Mouse (Mus musculus): ENCODE measurements around the gene Gpc6. TPM values are rescaled to one million over a fixed set of nuclear protein-coding genes. Genes with fewer than 3 reads are reported as not detected.

Gpc6 gene
- polyA plus RNA-seq, 1 experiment from 2014 or later = 28.6 TPM

GRCm38 (mm10) chr14:117773373-117773772, 848.3 kb downstream of the Gpc6 start:
- no peaks in the 10 kb centered on the region for H3K9me3 ChIP-seq
- H3K27me3 ChIP-seq = no peaks in the 10 kb centered on the region
- no peak for ATAC-seq (ENCODE audit: borderline replicate concordance, extremely low read depth, low FRiP score, low TSS enrichment)
- no peaks in the 10 kb centered on the region for H3K4me1 ChIP-seq
- no peaks in the 10 kb centered on the region for H3K36me3 ChIP-seq
- no peak overlapping the region for H3K9ac ChIP-seq
- no peak overlapping the region for H3K27ac ChIP-seq
- H3K4me2 ChIP-seq = no peak overlapping the region
- H3K4me3 ChIP-seq = no peak overlapping the region
- 83% methylated on average over 2 of the region's 2 CpGs for WGBS

DNA sequence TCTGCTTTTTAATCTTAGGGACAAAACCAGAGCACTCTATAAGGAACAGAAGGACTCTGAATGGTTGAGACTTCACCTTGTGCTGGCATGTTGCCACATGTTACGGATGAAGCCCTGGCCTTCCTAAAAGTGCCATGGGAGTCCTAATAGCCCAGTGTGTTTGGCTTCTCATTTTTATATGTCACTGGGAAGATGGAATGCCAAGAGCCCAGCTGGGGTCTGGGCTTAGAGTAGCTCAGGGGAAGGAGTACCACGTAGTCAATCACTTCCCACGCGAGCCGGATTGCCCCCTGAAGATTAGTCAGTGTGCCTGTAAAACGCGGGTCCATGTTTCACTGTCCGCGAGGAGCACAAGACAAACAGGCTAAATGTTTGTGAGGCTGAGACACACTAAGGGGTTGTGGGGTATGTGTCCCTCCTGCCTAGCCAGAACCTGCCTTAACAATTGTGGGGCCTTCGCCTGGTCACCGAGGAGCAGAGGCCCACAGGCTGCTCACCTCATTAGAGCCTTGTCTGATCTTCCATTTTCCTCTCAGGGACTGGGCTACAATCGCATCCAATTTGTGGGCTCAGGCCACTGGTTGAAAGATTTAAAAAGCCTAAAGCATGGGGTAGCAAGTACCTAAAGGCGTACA, 852.9 kb downstream of the Gpc6 start:
- no peak overlapping the region for H3K27ac ChIP-seq
- no peaks in the 10 kb centered on the region for H3K36me3 ChIP-seq
- H3K27me3 ChIP-seq = no peaks in the 10 kb centered on the region
- no peak overlapping the region for H3K4me2 ChIP-seq
- no peaks in the 10 kb centered on the region for H3K4me1 ChIP-seq
- 79% methylated on average over 13 of the region's 13 CpGs for whole genome bisulfite sequencing
- H3K9ac ChIP-seq = no peak overlapping the region
- no peak for ATAC-seq (ENCODE audit: borderline replicate concordance, extremely low read depth, low FRiP score, low TSS enrichment)
- H3K9me3 ChIP-seq = no peaks in the 10 kb centered on the region
- H3K4me3 ChIP-seq = no peak overlapping the region

DNA sequence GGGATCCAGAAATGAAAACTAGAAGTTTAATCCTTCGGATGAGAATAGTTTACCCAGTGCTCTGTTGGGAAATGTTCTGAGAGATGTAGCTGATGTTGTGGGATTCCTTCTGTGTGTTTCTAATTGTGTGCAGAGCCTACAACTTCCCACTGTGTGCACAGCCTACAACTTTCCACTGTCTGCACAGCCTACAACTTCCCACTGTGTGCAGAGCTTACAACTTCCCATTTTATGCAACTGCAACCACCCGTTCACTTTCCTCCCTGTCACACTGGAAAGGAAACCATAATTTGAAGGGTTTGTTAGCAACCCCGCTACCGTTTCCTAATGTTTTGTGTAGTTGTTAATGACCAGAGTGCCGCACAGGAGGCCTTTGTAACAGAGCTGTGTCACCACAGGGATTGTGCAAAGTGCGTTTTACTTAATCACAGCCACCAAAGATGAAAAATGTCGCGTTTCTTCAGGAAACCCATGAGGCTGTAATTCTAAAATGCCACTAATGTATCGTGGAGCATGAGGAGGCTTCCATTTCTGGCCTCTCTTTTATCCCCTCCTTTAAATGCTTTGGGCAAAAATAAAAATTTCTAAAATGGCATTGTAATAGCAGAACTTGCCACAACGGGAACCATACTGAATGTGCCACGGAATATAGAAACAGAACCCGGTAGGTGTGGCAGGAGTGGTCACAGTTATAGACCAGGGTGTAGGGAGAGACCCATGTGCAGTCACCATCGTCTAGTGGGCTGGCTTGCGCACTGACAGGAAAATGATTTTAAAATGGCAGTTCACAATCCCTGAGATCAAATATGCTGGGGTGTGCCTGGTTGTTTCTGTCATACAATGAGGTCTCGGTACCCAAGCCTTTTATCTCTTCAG, 853.7 kb downstream of the Gpc6 start:
- H3K4me1 ChIP-seq = no peaks in the 10 kb centered on the region
- no peak overlapping the region for H3K9ac ChIP-seq
- H3K4me2 ChIP-seq = no peak overlapping the region
- ATAC-seq (ENCODE audit: borderline replicate concordance, extremely low read depth, low FRiP score, low TSS enrichment) = no peak
- no peaks in the 10 kb centered on the region for H3K9me3 ChIP-seq
- 82% methylated on average over 15 of the region's 15 CpGs for WGBS
- no peaks in the 10 kb centered on the region for H3K36me3 ChIP-seq
- H3K4me3 ChIP-seq = no peak overlapping the region
- H3K27me3 ChIP-seq = no peaks in the 10 kb centered on the region
- no peak overlapping the region for H3K27ac ChIP-seq

- Histone ChIP-seq H3K4me3 (no peak overlapping the region), H3K9me3 (no peaks in the 10 kb centered on the region), H3K4me1 (no peaks in the 10 kb centered on the region), H3K27ac (no peak overlapping the region), H3K4me2 (no peak overlapping the region), H3K27me3 (no peaks in the 10 kb centered on the region), H3K36me3 (no peaks in the 10 kb centered on the region), H3K9ac (no peak overlapping the region)
- 58% methylated on average over 5 of the region's 5 CpGs for WGBS
- ATAC-seq (ENCODE audit: borderline replicate concordance, extremely low read depth, low FRiP score, low TSS enrichment) = no peak
Observed at GRCm38 (mm10) chr14:117781724-117782123, 856.6 kb downstream of the Gpc6 start.

DNA sequence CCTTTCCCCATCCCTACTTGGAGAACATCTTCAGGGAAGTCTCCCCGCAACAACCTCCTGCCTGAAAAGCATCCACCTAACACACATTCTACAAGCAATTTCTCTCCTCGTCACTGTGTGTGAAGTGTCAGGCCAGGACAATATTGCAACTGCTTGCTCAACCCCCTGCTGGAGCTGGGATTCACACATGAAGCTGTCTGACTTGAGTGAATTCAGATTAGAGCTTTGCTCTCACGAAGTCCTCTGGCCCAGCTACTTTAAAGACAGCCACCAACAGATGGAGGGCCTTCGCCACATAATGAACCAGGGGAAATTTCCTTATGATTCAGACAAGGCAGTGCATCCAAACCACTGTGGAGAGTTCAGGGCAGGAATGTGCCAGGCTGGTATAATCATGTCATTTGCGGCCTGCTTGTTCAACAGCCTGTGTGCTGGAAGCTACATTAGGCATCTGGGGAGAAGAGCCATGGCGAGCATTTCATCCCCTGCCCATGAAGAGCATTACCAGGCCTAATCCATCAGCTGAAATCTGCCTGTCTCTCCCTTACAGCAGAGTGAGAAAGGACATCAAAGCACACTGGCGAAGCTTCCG, 858.7 kb downstream of the Gpc6 start:
- 81% methylated on average over 8 of the region's 8 CpGs for WGBS

DNA sequence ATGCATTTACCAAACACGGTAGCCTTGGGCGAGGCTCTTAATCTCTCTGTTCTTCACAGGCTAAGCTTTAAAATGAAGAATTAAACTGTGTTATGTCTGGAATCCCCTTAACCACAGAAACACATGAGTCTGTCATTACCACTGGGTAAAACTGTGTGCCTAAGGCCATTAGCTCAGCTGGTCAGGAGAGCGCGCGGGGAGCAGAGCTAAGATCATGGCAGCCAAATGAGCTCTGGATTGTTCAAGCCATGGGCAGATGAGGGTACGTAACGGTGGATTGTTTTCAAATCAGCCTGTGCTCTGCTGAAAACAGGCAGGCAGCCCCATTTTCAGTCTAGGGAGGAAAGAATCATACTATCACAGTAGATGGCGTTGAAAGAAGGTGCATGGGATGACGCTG, 859.8 kb downstream of the Gpc6 start:
- no peak overlapping the region for H3K9ac ChIP-seq
- no peaks in the 10 kb centered on the region for H3K9me3 ChIP-seq
- H3K4me3 ChIP-seq = no peak overlapping the region
- no peaks in the 10 kb centered on the region for H3K36me3 ChIP-seq
- WGBS = 88% methylated on average over 9 of the region's 9 CpGs
- no peak overlapping the region for H3K4me2 ChIP-seq
- H3K27me3 ChIP-seq = no peaks in the 10 kb centered on the region
- H3K4me1 ChIP-seq = no peaks in the 10 kb centered on the region
- no peak overlapping the region for H3K27ac ChIP-seq
- ATAC-seq (ENCODE audit: borderline replicate concordance, extremely low read depth, low FRiP score, low TSS enrichment) = no peak

More for the DNA sequence above, 858.7 kb downstream of the Gpc6 start:
- Histone ChIP-seq H3K4me2 (no peak overlapping the region), H3K9me3 (no peaks in the 10 kb centered on the region), H3K27ac (no peak overlapping the region), H3K27me3 (no peaks in the 10 kb centered on the region), H3K36me3 (no peaks in the 10 kb centered on the region), H3K9ac (no peak overlapping the region), H3K4me3 (no peak overlapping the region), H3K4me1 (no peaks in the 10 kb centered on the region)
- ATAC-seq (ENCODE audit: borderline replicate concordance, extremely low read depth, low FRiP score, low TSS enrichment) = no peak

- Histone ChIP-seq H3K27ac (no peak overlapping the region), H3K4me1 (no peaks in the 10 kb centered on the region), H3K4me2 (no peak overlapping the region), H3K27me3 (no peaks in the 10 kb centered on the region), H3K4me3 (no peak overlapping the region), H3K9me3 (no peaks in the 10 kb centered on the region), H3K9ac (no peak overlapping the region), H3K36me3 (no peaks in the 10 kb centered on the region)
- WGBS = 60% methylated on average over 15 of the region's 15 CpGs
- 0 out of 2 replicates have a peak, but pooled peaks have one; percentile 31 for ATAC-seq (ENCODE audit: borderline replicate concordance, extremely low read depth, low FRiP score, low TSS enrichment)
Observed at GRCm38 (mm10) chr14:117785507-117786085, 860.5 kb downstream of the Gpc6 start.

- H3K4me1 ChIP-seq = no peaks in the 10 kb centered on the region
- H3K4me3 ChIP-seq = no peak overlapping the region
- H3K9ac ChIP-seq = no peak overlapping the region
- ATAC-seq (ENCODE audit: borderline replicate concordance, extremely low read depth, low FRiP score, low TSS enrichment) = no peak
- 58% methylated on average over 7 of the region's 7 CpGs for WGBS
- no peaks in the 10 kb centered on the region for H3K9me3 ChIP-seq
- H3K27me3 ChIP-seq = no peaks in the 10 kb centered on the region
- H3K36me3 ChIP-seq = no peaks in the 10 kb centered on the region
- no peak overlapping the region for H3K4me2 ChIP-seq
- H3K27ac ChIP-seq = no peak overlapping the region
Observed at GRCm38 (mm10) chr14:117786647-117787046, 861.5 kb downstream of the Gpc6 start.

- H3K9ac ChIP-seq = no peak overlapping the region
- no peaks in the 10 kb centered on the region for H3K36me3 ChIP-seq
- WGBS = 82% methylated on average over 2 of the region's 2 CpGs
- H3K4me2 ChIP-seq = no peak overlapping the region
- no peaks in the 10 kb centered on the region for H3K27me3 ChIP-seq
- no peak overlapping the region for H3K4me3 ChIP-seq
- H3K27ac ChIP-seq = no peak overlapping the region
- ATAC-seq (ENCODE audit: borderline replicate concordance, extremely low read depth, low FRiP score, low TSS enrichment) = no peak
- H3K4me1 ChIP-seq = no peaks in the 10 kb centered on the region
- no peaks in the 10 kb centered on the region for H3K9me3 ChIP-seq
Observed at GRCm38 (mm10) chr14:117794874-117795273, 869.8 kb downstream of the Gpc6 start.

GRCm38 (mm10) chr14:117796661-117797060, 871.5 kb downstream of the Gpc6 start:
- Histone ChIP-seq H3K4me1 (no peaks in the 10 kb centered on the region), H3K9me3 (no peaks in the 10 kb centered on the region), H3K4me3 (no peak overlapping the region), H3K9ac (no peak overlapping the region), H3K27ac (no peak overlapping the region), H3K36me3 (no peaks in the 10 kb centered on the region), H3K4me2 (no peak overlapping the region), H3K27me3 (no peaks in the 10 kb centered on the region)
- no peak for ATAC-seq (ENCODE audit: borderline replicate concordance, extremely low read depth, low FRiP score, low TSS enrichment)
- 77% methylated on average over 5 of the region's 5 CpGs for WGBS

DNA sequence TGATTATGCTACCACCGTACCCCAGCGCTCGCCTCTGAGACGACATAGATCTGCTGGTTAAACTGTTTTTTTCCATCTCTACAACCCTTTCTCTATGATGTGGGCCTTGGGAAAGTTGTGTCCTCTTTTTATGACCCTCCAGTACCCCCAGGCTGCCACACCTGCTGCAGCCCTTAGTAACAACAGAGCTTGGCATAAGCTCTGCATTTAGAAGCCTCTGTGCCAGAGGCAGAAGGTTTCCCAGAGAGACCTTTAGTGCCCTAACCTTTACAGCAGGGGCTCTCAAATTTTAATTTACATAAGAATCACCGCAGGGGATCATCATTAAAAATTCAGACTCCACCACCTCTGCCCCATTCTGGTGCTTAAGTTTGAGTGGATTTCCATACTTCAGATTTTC, 875.3 kb downstream of the Gpc6 start:
- Histone ChIP-seq H3K4me2 (no peak overlapping the region), H3K36me3 (no peaks in the 10 kb centered on the region), H3K27me3 (no peaks in the 10 kb centered on the region), H3K27ac (no peak overlapping the region), H3K4me1 (no peaks in the 10 kb centered on the region), H3K4me3 (no peak overlapping the region), H3K9me3 (no peaks in the 10 kb centered on the region), H3K9ac (no peak overlapping the region)
- 89% methylated on average over 5 of the region's 5 CpGs for WGBS
- ATAC-seq (ENCODE audit: borderline replicate concordance, extremely low read depth, low FRiP score, low TSS enrichment) = no peak

GRCm38 (mm10) chr14:117807846-117808245, 882.7 kb downstream of the Gpc6 start:
- Histone ChIP-seq H3K9me3 (no peaks in the 10 kb centered on the region), H3K27me3 (no peaks in the 10 kb centered on the region), H3K4me3 (no peak overlapping the region), H3K4me2 (no peak overlapping the region), H3K4me1 (no peaks in the 10 kb centered on the region), H3K27ac (no peak overlapping the region), H3K9ac (no peak overlapping the region), H3K36me3 (no peaks in the 10 kb centered on the region)
- ATAC-seq (ENCODE audit: borderline replicate concordance, extremely low read depth, low FRiP score, low TSS enrichment) = no peak
- WGBS = 87% methylated on average over 4 of the region's 4 CpGs

Measured in lung, embryonic 15.5 days (tissue).